Comparison of ENCODE assay signal across 10 mouse cellular contexts in the genomic region with DNA sequence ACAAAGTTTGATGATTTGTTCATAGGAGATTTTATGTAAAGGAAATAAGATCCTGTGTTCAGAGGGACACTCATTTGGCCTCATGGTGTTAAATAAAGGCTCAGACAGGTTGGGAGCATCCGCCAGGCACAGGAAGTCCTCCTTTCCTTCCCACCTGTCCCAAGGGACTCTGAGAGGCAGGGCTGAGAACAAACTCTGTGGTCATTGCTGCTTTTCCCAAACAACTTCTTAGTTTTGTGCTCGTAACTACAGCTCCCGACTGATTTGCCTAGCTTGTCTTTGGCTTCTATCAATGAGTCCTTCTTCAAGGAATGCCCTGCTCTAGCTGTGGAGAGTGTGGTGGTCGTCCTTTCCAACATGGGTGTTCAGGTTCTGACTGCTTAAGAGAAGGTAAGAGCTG. TPM values are rescaled to one million over a fixed set of nuclear protein-coding genes. Genes with fewer than 3 reads are reported as not detected.
DNase-seq lines count a peak whose midpoint lies in the region; ATAC-seq and TF ChIP-seq lines count a peak whose summit lies in the region.
"Had no signal": no experiment of that assay in that cellular context is flagged by ENCODE, and none has a peak within 500 bp of the region (broad histone marks: within the 10 kb centered on the region; RNA-seq: fewer than 3 reads in every experiment).

No protein-coding gene starts in this region.

- peak overlapping the region; percentile 24 for H3K4me2 ChIP-seq in heart, postnatal 0 days (ENCODE audit: low read depth, low read length)
- peak overlapping the region; percentile 61 for H3K4me2 ChIP-seq in limb, embryonic 11.5 days (ENCODE audit: low read depth, severe bottlenecking)

- no peak for TF ChIP-seq EP300 in heart, postnatal 0 days (IDR thresholded peaks at IDR 0.05; ENCODE audit: low read depth)

- 0 out of 2 replicates have a peak overlapping the region, but pooled peaks have one; percentile 35 for H3K27ac ChIP-seq in heart, postnatal 0 days (ENCODE audit: low read depth)
- no peak overlapping the region for H3K27ac ChIP-seq in limb, embryonic 11.5 days (replicated peaks; ENCODE audit: low read depth, low read length)
- H3K27ac ChIP-seq: liver, embryonic 14.5 days had no signal

- no peaks in the 10 kb centered on the region for H3K4me1 ChIP-seq in heart, postnatal 0 days (ENCODE audit: control insufficient read depth, insufficient read depth)
- peaks cover 3% of the 10 kb centered on the region; the same call in 1 of the 2 replicates for H3K4me1 ChIP-seq in limb, embryonic 11.5 days (ENCODE audit: control insufficient read depth, insufficient read depth, low read length)

- DNase-seq in heart, adult 18-20 months = peak; percentile 10 to 44
- DNase-seq in heart, postnatal 25 days (ENCODE audit: low spot score) = no peak
- DNase-seq in NIH3T3 (ENCODE audit: low read depth) = peak; percentile 41
- DNase-seq in heart, postnatal 0 days (ENCODE audit: low spot score) = no peak
- no peak for DNase-seq in limb, embryonic 11.5 days (ENCODE audit: low spot score)
- DNase-seq in adrenal gland, adult 2 months = no peak
- DNase-seq in frontal cortex, adult 2 months (ENCODE audit: extremely low spot score in 1 of 2, low spot score in 1 of 2) = no peak
- DNase-seq in adrenal gland, postnatal 14 days = no peak
- DNase-seq: cerebellum, adult 9-11 months had no signal

- no peak for TF ChIP-seq CTCF in heart, postnatal 0 days (IDR thresholded peaks at IDR 0.05; ENCODE audit: low read depth)

- H3K9me3 ChIP-seq in heart, postnatal 0 days (replicated peaks; ENCODE audit: control insufficient read depth, low read length) = no peaks in the 10 kb centered on the region
- H3K9me3 ChIP-seq in limb, embryonic 11.5 days (ENCODE audit: control insufficient read depth, low read length) = no peaks in the 10 kb centered on the region

- no peaks in the 10 kb centered on the region for H3K27me3 ChIP-seq in heart, postnatal 0 days (ENCODE audit: control insufficient read depth, insufficient read depth, low read length)
- no peaks in the 10 kb centered on the region for H3K27me3 ChIP-seq in limb, embryonic 11.5 days (ENCODE audit: control insufficient read depth, insufficient read depth, low read length)

- WGBS in heart, postnatal 0 days = 61% methylated on average over 4 of the region's 4 CpGs
- 75% methylated on average over 4 of the region's 4 CpGs for WGBS in limb, embryonic 11.5 days

- ATAC-seq in heart, postnatal 0 days (ENCODE audit: insufficient read depth, low read depth) = no peak
- no peak for ATAC-seq in limb, embryonic 11.5 days (ENCODE audit: insufficient number of reproducible peaks, low FRiP score, low TSS enrichment, low read depth)

- H3K9ac ChIP-seq in heart, postnatal 0 days (replicated peaks; ENCODE audit: low read depth, low read length) = no peak overlapping the region
- no peak overlapping the region for H3K9ac ChIP-seq in limb, embryonic 11.5 days (ENCODE audit: low read length)
- H3K9ac ChIP-seq: liver, embryonic 14.5 days had no signal

- H3K4me3 ChIP-seq in heart, postnatal 0 days (ENCODE audit: low read depth, low read length) = no peak overlapping the region
- peak overlapping the region; percentile 35; the same call in 1 of the 2 replicates for H3K4me3 ChIP-seq in limb, embryonic 11.5 days (ENCODE audit: low read depth, low read length)

- intact Hi-C loops in heart, postnatal 25 days (cut with DNase I) = loop anchor here (2.0 to 5.0 kb wide), 2 partner anchors 33 to 48 kb away; no protein-coding TSS in a partner anchor

- H3K36me3 ChIP-seq in heart, postnatal 0 days (replicated peaks; ENCODE audit: control insufficient read depth, insufficient read depth, low read length) = no peaks in the 10 kb centered on the region
- no peaks in the 10 kb centered on the region for H3K36me3 ChIP-seq in limb, embryonic 11.5 days (ENCODE audit: control insufficient read depth, insufficient read depth, low read length)

RNA-seq across cellular contexts. Expression of gene Fancf, which starts 18.1 kb away (rescaled TPM):
- total RNA-seq in heart, adult 18-20 months (2021) = 1 to 10 TPM; 1.3 to 1.5 TPM
- 1 to 10 TPM; 2.0 to 2.4 TPM for total RNA-seq in heart, postnatal 25 days (2021)
- 7.6 and 8.8 TPM in 2 replicates for total RNA-seq in heart, postnatal 0 days (2014; rRNA removed; ENCODE audit: low replicate concordance)
- polyA plus RNA-seq in heart, postnatal 0 days (2015; fragmentation: Nextera tagmentation; extraction: Ambion mirVana) = 3.0 and 3.1 TPM in 2 replicates
- 20.1 and 21.1 TPM in 2 replicates for polyA plus RNA-seq in limb, embryonic 11.5 days (2014; fragmentation: Nextera tagmentation; extraction: Ambion mirVana)
- total RNA-seq in adrenal gland, adult 2 months (2021) = 1 to 10 TPM; 8.2 to 10.0 TPM
- polyA plus RNA-seq in adrenal gland, adult 2 months (2012; rRNA removed) = 15.1 and 21.6 TPM in 2 replicates
- polyA plus RNA-seq in frontal cortex, adult 2 months (2012; rRNA removed) = 4.8 and 5.0 TPM in 2 replicates
- 8.6 and 9.2 TPM in 2 replicates for total RNA-seq in adrenal gland, postnatal 14 days (2021)

RNA-seq across cellular contexts. Expression of gene Gas2, which starts 18.3 kb away (rescaled TPM):
- total RNA-seq in heart, adult 18-20 months (2021) = 1 to 10 TPM; 3.7 to 4.2 TPM
- total RNA-seq in heart, postnatal 25 days (2021) = 1 to 10 TPM; 6.4 to 7.5 TPM
- 6.1 and 6.6 TPM in 2 replicates for total RNA-seq in heart, postnatal 0 days (2014; rRNA removed; ENCODE audit: low replicate concordance)
- 5.5 and 5.8 TPM in 2 replicates for polyA plus RNA-seq in heart, postnatal 0 days (2015; fragmentation: Nextera tagmentation; extraction: Ambion mirVana)
- polyA plus RNA-seq in limb, embryonic 11.5 days (2014; fragmentation: Nextera tagmentation; extraction: Ambion mirVana) = 106 and 109 TPM in 2 replicates
- 10 to 100 TPM; 36.2 to 45.1 TPM for total RNA-seq in adrenal gland, adult 2 months (2021)
- 12.2 and 12.6 TPM in 2 replicates for polyA plus RNA-seq in adrenal gland, adult 2 months (2012; rRNA removed)
- 9.7 and 11.5 TPM in 2 replicates for polyA plus RNA-seq in frontal cortex, adult 2 months (2012; rRNA removed)
- 31.3 and 36.4 TPM in 2 replicates for total RNA-seq in adrenal gland, postnatal 14 days (2021)

Comparison
In these comparisons a context has a peak if more than half of its experiments do, and no peak if none do; other contexts are left out.
1. DNase-seq: peak in heart, adult 18-20 months (2 of 2) and NIH3T3 (single experiment); none in heart, postnatal 25 days (single experiment), heart, postnatal 0 days (single experiment), limb, embryonic 11.5 days (single experiment), adrenal gland, adult 2 months (single experiment), frontal cortex, adult 2 months (0 of 2) and adrenal gland, postnatal 14 days (single experiment).